Mouse (Mus musculus): ENCODE measurements around the gene Trip13. TPM values are rescaled to one million over a fixed set of nuclear protein-coding genes. Genes with fewer than 3 reads are reported as not detected.

Trip13 gene
- 0.55 and 1.2 TPM in 2 replicates for polyA plus RNA-seq (2021; fragmentation: Nextera tagmentation)
- long read RNA-seq, experiment 1, partial matches to known transcripts: 0 of 3 reads
- long read RNA-seq, experiment 1, other reads (novel, unspliced or antisense): 2 of 3 reads
- long read RNA-seq, experiment 2, partial matches to known transcripts: 0 of 2 reads
- long read RNA-seq, experiment 2, other reads (novel, unspliced or antisense): 1 of 2 reads

DNA sequence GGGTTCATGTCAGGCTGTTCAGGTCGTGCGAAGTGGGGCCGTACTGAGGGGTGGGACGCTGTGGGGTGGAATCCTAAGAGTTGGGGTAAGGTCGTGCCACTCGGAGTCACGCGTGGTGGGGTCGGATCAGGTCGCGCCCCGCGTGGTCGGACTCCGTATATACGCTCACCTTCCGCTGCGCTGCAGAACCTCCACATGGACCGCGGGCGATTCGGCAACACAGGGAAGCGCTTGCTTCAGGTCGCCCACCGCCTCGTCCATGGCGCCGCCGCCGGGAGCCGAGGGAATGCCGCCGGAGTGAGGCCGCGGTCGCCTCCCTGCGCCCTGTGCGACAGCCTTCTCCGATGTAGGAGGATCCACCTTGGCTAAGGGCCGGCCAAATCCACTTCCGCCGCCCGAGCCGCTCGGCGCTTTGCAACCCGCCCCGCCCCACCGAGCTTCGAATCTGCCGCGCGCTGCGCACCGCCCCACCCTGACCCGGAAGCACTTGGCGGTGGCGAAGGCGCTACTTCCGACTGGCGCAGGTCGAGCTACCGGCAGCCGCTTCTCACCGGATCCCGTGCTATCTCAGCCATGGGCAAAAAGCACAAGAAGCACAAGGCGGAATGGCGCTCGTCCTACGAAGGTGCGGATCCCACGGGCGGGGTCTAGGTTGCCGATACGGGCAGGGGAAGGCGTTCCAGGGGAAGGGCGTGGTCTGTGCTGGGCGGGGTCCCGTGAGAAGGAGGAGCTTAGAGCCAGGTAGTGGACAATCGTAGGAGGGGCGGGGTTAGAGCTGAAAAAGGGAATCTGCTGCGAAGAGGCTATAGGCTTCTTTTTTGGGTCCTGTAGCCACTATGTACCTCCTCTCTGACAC lies at the start of gene Trip13, which contains the start of gene Brd9:
Gene Trip13 (minus strand): TSS at position 464 of the 856 bp plus-strand sequence.
Gene Brd9 (plus strand): TSS at position 491 of the 856 bp plus-strand sequence.

DNA sequence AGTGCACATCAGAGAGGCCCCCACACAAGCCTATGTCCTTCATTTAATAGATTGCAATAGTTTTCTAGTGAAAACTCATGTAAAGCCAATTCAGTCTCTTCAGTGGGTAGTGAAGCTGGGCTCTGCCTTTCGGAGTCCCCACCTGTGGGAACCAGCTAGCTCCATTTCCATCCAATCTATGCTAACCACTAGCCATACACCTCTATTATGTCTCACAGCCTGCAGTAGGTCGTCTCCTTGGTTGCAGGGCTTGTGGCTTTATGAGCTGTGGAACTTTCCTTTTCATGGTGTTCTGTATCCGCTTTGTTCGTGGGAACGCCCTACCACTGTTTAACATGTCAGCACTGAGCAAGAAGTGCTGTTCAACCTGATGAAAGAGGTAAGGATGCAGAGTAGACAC lies 26.0 kb upstream of the Trip13 start, which contains the start of gene Zdhhc11:
Gene Zdhhc11 (plus strand): TSS at position 301 of the 400 bp plus-strand sequence.

Small RNAs within 50 kb of the gene (microRNA-seq; reads per million reads assigned to microRNA genes)
- not detected for gene Gm25197

Other genes with a start within 250 kb of the Trip13 start
- gene Slc6a19, start 232.9 kb downstream of the Trip13 start, polyA plus RNA-seq (2021; fragmentation: Nextera tagmentation): 0.35 and 0.44 TPM in 2 replicates
- 1.4 and 2.1 TPM in 2 replicates for gene Slc12a7, start 204.7 kb downstream of the Trip13 start, polyA plus RNA-seq (2021; fragmentation: Nextera tagmentation)
- 3.2 and 3.8 TPM in 2 replicates for gene Nkd2, start 90.2 kb downstream of the Trip13 start, polyA plus RNA-seq (2021; fragmentation: Nextera tagmentation)
- gene Brd9, start within 50 bp of the Trip13 start, polyA plus RNA-seq (2021; fragmentation: Nextera tagmentation): 48.2 and 51.1 TPM in 2 replicates
- not detected in 2 replicates for gene Zdhhc11, start 26.1 kb upstream of the Trip13 start, polyA plus RNA-seq (2021; fragmentation: Nextera tagmentation)
- gene Tppp, start 71.6 kb upstream of the Trip13 start, polyA plus RNA-seq (2021; fragmentation: Nextera tagmentation): 83.0 and 93.5 TPM in 2 replicates
- gene Cep72, start 124.5 kb upstream of the Trip13 start, polyA plus RNA-seq (2021; fragmentation: Nextera tagmentation): 0.74 and 0.99 TPM in 2 replicates
- gene Slc9a3, start 183.7 kb upstream of the Trip13 start, polyA plus RNA-seq (2021; fragmentation: Nextera tagmentation): 0.10 and 0.52 TPM in 2 replicates

All from layer of hippocampus, adult 6 months (tissue).